Mouse (Mus musculus) adrenal gland (tissue): ENCODE measurements at regions not wholly inside any gene's neighbourhood (a gene's known extent, or its start where the extent isn't known, plus 50 kb on each side); places are given as distances from the start of the nearest gene placed in this dataset.

Source experiments
- intact Hi-C: fragments of 180-260 bp; cut with DNase I; formaldehyde crosslinking; loops from one replicate; pipeline ENCODE4 v1.15.1; 2025

GRCm38 (mm10) chr11:31540816-31541215 is 130.9 kb downstream of the Bod1 start:
- intact Hi-C loops: no loop called here

GRCm38 (mm10) chr11:31531416-31531815 is 140.3 kb downstream of the Bod1 start:
- intact Hi-C loops: no loop called here

DNA sequence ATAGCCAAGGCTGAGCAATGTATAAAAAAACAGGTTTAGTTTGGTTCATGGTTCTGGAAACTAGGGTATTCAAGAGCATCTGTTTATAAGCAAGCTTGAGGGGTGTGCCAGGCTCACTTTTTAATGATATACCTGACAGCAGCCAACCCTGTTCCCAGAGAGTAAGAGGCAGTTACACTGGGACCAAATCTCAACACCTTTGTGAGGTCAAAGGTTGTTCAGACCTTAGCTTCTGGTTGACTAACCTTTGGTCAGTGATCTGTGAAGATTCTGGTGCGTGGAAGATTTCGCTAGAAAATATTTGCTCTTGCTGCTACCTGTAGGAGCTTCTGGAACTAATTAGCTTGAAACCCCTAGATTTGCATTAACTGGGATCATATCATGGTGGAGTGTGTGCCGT is 140.8 kb downstream of the Bod1 start:
- intact Hi-C loops: no loop called here

DNA sequence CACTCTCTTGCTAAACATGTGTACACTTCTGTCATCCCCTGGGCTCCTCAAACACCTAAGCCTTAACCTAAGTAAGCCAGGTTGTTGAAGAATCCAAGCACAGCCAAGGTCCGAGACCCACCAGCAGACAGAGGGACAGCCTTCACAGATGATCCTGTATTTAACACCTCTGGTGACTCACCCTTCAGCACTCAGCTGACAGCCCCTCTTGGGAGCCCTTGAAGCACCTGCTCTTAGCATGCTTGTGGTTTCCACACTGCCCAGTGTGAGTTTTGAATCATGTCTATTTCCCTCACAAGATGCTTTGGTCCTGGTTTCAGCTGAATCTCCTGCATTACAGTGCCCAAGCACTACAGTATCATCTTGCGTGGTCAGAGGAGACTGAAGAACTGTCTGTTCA is 142.0 kb downstream of the Bod1 start:
- intact Hi-C loops: no loop called here

GRCm38 (mm10) chr11:31524708-31525107 is 147.0 kb downstream of the Bod1 start:
- intact Hi-C loops: no loop called here

GRCm38 (mm10) chr11:31524065-31524618 is 147.5 kb downstream of the Bod1 start:
- intact Hi-C loops: no loop called here

DNA sequence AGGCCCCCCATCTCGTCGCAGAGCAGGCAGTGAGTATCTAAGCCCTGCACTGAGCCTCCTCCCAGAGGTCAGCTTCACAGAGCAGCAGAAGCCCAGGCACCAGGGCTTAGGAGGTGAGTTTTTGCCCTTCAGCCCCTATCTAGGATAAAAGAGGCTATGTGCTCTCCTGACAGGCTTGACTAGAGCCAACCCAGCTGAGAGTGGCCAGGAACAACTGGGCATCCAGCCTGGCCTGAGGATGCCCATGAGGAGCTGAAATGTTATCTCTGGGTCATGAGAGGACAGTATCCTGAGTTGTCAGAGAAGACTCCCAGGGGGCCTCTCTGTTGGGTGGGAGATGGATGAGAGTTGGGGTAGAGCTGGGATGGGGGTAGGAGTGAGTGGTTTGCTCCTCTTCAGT is 149.6 kb downstream of the Bod1 start:
- intact Hi-C loops: no loop called here

DNA sequence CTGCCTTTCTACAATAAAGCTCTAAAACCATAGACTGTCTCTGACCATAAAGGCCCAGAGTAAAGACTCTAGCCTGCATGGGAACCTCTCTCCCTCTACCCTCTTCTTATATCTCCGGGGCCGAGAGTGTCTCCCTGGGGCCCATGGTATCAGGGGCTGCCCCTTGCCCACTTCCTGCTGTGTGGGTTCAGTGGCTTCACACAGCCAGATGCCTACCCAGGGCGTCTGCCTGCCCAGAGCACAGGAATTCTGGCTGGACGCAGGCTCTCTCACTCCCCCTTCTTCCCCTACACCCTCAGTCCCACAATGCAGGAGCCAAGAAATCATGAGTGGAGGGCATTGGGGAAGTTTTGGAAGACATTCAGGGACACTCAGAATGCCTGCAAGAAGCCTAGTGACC is 150.8 kb downstream of the Bod1 start:
- intact Hi-C loops: no loop called here

GRCm38 (mm10) chr11:31503239-31503916 is 133.5 kb upstream of the Stc2 start:
- intact Hi-C loops: no loop called here

- intact Hi-C loops: no loop called here
Observed at GRCm38 (mm10) chr11:31485429-31485828, 115.6 kb upstream of the Stc2 start.

- intact Hi-C loops: no loop called here
Observed at GRCm38 (mm10) chr11:31481057-31481340, 111.1 kb upstream of the Stc2 start.

GRCm38 (mm10) chr11:31480225-31481056 is 110.6 kb upstream of the Stc2 start:
- intact Hi-C loops: no loop called here

- intact Hi-C loops: no loop called here
Observed at GRCm38 (mm10) chr11:31477763-31478162, 107.9 kb upstream of the Stc2 start.

DNA sequence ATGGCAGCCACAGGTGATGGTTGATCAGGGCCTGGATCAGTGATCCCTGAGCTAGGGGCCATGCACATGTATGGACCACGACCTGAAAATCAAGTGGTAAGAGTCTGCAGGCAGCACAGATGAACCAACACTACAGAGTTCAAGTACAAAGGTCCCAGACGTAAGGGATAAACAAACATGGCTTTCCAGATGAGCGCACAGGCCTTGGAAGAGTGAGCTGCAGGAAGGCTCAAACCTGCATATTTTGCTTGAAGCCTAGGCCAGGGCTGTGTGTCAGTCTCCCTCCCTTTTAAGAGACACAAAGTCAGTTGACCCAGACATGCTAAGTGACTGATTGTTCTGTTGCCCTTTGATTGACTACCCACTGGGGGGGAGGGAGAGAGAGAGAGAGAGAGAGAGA is 107.2 kb upstream of the Stc2 start:
- intact Hi-C loops: no loop called here

DNA sequence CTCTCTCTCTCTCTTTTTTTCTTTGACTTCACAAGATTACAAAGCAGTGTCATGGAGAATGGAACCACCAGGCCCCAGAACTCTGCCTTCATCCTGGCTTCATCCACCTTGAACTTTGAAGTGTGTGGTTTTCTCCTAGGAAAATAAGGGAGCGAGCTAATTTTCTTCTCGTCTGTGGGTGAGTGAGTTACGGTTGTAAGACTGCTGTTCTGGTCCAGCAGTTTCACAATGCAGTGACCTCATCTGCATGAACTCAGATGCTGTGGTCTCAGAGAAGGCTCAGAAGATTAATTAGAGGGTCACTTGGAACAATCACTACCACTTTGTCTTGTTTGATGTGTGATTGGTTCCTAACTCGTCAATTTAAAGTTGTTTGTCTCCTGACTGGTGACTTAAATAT is 103.1 kb upstream of the Stc2 start:
- intact Hi-C loops: no loop called here

DNA sequence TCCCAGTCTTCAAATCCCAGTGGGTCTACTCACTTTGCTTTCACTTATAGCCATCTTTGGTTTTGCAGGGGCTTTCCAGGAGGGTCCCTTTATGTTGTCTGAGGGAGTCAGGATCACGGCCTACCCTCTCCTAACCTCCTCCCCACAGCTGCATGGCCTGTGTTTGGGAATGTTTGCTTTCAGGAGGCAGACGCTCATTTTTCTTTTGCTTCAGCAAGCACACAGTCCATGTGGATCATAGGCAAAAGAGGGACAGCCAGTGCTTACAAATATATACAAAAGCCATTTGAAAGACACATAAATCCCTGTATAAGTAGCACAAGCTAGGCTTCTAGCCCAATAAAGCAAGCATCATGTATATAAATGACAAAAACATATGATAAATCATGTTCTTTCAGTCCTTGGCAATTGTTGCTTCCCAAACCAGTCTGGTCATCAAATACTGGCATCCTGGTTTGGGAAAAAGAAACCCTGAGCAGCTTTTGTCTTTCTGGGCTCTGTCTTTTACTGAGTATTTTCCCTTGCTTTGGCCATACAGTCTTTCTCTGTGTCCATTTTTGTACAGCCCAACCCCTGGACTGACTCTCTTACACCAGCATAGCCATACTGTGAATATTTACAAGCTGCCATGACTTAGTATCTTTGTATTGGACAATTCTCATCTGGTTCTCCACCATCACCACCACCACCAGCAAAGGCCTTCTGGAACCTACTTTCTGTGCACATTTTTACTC is 101.0 kb upstream of the Stc2 start:
- intact Hi-C loops: no loop called here

DNA sequence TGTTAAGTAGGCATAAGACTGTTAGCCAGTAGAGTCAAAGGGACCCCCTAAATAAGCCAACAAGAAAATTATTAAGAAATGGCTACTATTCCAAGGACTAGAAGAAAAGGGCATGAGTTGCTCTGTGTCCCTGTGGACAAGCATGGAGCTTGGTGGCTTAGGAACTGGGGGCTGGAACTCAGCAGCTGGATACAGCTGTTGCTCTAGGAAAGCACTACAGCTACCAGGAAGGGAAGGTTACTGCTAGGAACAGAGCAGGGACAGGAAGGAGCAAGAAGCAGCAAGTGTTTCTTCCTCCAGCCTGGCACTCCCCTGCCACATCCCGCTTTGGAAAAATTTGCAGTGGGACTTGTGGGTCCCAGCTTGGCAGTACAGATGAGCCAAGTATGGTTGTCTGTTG is 95.0 kb upstream of the Stc2 start:
- intact Hi-C loops: no loop called here

DNA sequence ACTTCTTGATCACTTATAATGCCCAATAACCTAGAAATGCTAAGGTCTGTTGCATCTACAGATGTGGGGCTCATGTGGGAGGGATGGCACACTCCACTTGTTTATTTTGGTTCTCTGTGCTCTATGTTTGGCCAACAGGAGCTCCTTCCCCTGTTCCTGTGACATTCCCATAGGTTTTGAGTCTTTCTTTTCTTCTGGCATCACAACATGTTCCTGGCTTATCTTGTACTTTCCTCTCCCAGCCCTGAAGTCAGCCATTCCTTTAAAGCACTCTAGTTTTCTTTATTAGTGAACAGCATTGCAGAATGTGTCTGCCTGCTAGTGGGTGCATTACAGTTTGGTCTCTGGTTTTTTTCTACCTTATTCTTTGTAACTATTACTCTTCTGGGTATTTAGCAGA is 92.6 kb upstream of the Stc2 start:
- intact Hi-C loops: no loop called here

GRCm38 (mm10) chr11:31461824-31462223 is 92.0 kb upstream of the Stc2 start:
- intact Hi-C loops: no loop called here

GRCm38 (mm10) chr11:31461348-31461747 is 91.5 kb upstream of the Stc2 start:
- intact Hi-C loops: no loop called here

DNA sequence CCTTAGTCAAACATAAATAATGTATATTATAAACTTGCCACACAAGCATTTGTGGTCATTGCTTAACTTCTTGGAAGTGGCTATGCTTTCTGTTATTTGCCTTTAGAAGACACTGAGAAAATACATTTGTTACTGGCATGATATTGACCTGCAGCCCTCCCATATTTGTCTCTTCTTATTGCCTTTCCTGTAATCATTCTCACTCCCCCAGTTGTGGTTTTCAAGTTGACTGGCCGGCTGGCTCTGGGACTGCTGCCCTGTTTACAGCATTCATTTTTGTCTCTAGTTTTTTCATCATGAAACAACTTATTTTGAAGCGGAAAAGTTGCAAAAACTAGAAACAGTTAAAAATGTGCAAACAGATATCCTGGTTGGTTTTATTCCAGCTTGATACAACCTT is 57.5 kb upstream of the Stc2 start:
- intact Hi-C loops: no loop called here
